Mouse (Mus musculus) heart, embryonic 15.5 days (tissue): ENCODE measurements around the gene Actg1. TPM values are rescaled to one million over a fixed set of nuclear protein-coding genes. Genes with fewer than 3 reads are reported as not detected.

Source experiments
- ATAC-seq: fragments of 200-750 bp; cut with Nextera tagmentation; replicated peaks from 2 replicates; pipeline ENCODE4 v1.8.0; 2017; ENCODE audit warnings: low read depth, moderate TSS enrichment; ENCODE audit not compliant: insufficient number of reproducible peaks, insufficient read depth, low FRiP score
- H3K27ac ChIP-seq: fragments of 300-500 bp; sonication (generic); 2 replicates; pipeline ENCODE4 v1.5.1; 2015; ENCODE audit warnings: mild to moderate bottlenecking, inconsistent platforms
- H3K27me3 ChIP-seq: fragments of 300-500 bp; sonication (generic); 2 replicates; pipeline ENCODE4 v1.6.1; 2015; ENCODE audit warnings: inconsistent platforms
- H3K36me3 ChIP-seq: fragments of 300-500 bp; sonication (generic); 2 replicates; pipeline ENCODE4 v1.6.1; 2015; ENCODE audit warnings: mild to moderate bottlenecking, inconsistent platforms
- H3K4me1 ChIP-seq: fragments of 300-500 bp; sonication (generic); replicated peaks from 2 replicates; pipeline ENCODE4 v1.6.1; 2015; ENCODE audit warnings: inconsistent platforms
- H3K4me2 ChIP-seq: fragments of 300-500 bp; sonication (generic); 2 replicates; pipeline ENCODE4 v1.6.1; 2015; ENCODE audit warnings: inconsistent platforms, mild to moderate bottlenecking, moderate library complexity
- H3K4me3 ChIP-seq: fragments of 300-500 bp; sonication (generic); 2 replicates; pipeline ENCODE4 v1.5.1; 2015; ENCODE audit warnings: mild to moderate bottlenecking, inconsistent platforms
- H3K9ac ChIP-seq: fragments of 300-500 bp; sonication (generic); 2 replicates; pipeline ENCODE4 v1.6.1; 2015; ENCODE audit warnings: mild to moderate bottlenecking, inconsistent platforms
- H3K9me3 ChIP-seq: fragments of 300-500 bp; sonication (generic); replicated peaks from 2 replicates; pipeline ENCODE4 v1.6.1; 2016; ENCODE audit warnings: inconsistent platforms
- WGBS: fragments of 180-500 bp; shearing (Covaris S2); methylation state at CpG from one replicate; pipeline ENCODE4 v1.1.7; 2015; ENCODE audit warnings: mixed read lengths; 5-methylcytosine and 5-hydroxymethylcytosine counted together
- polyA plus RNA-seq: library from polyadenylated mRNA; unstranded; fragments of >200 nt; fragmentation: Nextera tagmentation; extraction: Ambion mirVana; gene quantifications from 2 replicates; pipeline ENCODE4 v1.2.1, GENCODE M21; 2015

Actg1 gene
- polyA plus RNA-seq, 1 experiment from 2014 or later = 921 TPM

DNA sequence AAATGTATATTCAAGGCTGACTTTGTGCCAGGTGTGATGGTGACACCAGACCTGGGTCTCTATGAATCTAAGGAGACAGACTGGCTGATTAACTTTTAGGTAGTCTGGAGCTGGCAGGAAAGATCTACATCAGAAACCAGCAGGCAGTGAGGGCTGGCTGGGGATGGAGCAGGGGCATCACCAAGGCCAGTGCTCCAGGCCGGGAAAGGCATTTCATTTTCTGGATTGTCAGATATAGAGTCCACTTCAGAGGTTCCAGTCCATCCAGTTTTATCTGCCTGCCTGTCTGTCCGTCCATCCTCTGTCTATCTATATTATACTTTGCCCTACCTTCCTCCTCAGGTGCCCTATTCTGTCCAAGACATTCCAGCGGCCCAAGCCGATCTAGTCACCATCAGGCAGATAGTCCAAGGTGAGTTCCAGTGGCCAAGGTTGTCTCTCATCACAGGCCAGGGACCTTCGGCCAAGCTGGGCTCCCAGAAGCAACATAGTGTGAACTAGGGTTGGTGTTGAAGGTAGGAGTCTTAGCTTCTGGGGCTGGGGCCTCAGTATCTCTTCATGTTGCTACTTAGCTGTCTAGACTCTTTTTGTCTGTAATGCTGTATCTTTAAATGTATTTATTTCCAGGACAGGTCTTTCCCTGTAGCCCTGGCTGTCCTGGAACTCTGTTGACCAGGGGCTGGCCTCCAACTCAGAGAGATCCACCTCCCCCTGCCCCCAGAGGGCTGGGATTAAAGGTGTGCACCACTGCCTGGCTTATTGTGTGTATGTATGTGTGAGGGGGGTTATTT, 4.6 kb downstream of the Actg1 start:
- 40% methylated on average over 5 of the region's 5 CpGs for WGBS
- peaks cover 6% of the 10 kb centered on the region; the same call in 1 of the 2 replicates for H3K36me3 ChIP-seq
- H3K27me3 ChIP-seq = no peaks in the 10 kb centered on the region
- H3K9ac ChIP-seq = no peak overlapping the region
- H3K4me2 ChIP-seq = no peak overlapping the region
- H3K27ac ChIP-seq = peak overlapping the region; percentile 66
- no peak overlapping the region for H3K4me3 ChIP-seq
- H3K9me3 ChIP-seq = no peaks in the 10 kb centered on the region
- no peak for ATAC-seq
- peaks cover 8% of the 10 kb centered on the region for H3K4me1 ChIP-seq

DNA sequence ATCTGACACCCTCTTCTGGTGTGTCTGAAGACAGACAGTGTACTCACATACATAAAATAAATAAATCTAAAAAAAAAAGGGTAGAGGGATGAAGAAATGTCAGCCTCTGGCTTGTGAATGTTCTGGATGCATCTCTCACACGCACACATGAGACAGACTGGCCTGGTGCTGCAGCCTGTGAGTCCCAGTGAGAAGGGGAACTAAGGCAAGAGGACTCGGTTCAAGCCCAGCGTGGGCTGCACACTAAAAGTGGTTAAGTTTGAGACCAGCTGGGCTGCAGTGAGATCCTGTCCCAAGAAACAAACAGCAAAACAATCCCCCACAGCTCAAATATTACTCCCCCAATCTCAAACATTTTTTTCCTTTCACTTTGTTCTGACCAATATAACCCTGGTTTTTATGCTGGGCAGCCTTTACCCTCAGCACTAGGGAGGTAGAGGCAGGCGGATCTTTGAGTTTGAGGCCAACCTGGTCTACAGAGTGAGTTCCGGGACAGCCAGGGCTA, 5.6 kb downstream of the Actg1 start:
- Histone ChIP-seq H3K4me2 (no peak overlapping the region), H3K9ac (no peak overlapping the region), H3K36me3 (peaks cover 6% of the 10 kb centered on the region; the same call in 1 of the 2 replicates), H3K4me3 (no peak overlapping the region), H3K9me3 (no peaks in the 10 kb centered on the region), H3K27me3 (no peaks in the 10 kb centered on the region), H3K4me1 (peaks cover 8% of the 10 kb centered on the region), H3K27ac (no peak overlapping the region)
- no peak for ATAC-seq
- 89% methylated on average over 5 of the region's 5 CpGs for WGBS

DNA sequence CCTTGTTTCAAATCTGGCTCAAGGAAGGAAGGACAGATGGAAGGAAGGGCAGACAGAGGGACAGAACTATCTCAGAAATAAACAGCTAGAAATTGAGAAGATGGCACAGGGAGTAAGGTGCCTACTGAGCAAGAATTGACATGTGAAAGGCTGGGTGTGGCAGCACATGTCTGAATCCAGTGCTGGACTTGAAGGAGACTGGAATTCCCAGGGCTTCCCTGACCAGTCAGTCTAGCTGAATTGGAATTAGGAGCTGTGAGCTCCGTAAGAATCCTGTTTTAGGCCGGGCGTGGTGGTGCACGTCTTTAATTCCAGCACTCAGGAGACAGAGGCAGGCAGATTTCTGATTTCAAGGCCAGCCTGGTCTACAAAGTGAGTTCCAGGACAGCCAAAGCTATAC, 6.7 kb downstream of the Actg1 start:
- Histone ChIP-seq H3K27me3 (no peaks in the 10 kb centered on the region), H3K4me1 (peaks cover 8% of the 10 kb centered on the region), H3K36me3 (peaks cover 6% of the 10 kb centered on the region; the same call in 1 of the 2 replicates), H3K9ac (no peak overlapping the region), H3K9me3 (no peaks in the 10 kb centered on the region), H3K4me2 (no peak overlapping the region), H3K4me3 (no peak overlapping the region), H3K27ac (no peak overlapping the region)
- no peak for ATAC-seq
- WGBS = 92% methylated on average over 4 of the region's 4 CpGs

DNA sequence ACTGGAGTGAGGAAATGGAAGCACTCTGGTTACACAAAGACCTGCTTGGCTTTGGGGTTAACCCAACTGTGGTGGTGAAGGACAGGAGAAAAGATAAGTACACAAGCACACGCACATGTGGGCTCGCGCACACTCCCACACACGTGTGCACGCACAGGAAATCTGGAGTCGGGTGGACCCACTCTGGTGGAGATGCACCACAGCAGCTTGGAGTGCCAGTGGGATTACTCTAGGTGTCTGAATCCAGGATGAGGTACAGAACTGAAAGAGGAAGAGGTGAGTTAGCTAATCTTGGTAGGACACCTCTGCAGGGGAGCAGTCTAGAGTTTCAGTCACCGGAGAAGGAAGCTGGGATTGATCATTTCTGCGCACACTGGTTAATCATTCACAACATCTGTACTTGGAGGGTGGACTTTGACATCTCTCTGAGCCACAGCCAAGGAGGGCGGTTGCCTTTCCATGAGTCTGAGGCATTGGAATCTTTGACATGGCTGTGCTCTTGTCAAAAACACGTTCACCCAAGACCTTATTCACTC, 8.3 kb downstream of the Actg1 start:
- 81% methylated on average over 10 of the region's 10 CpGs for WGBS
- Histone ChIP-seq H3K27me3 (no peaks in the 10 kb centered on the region), H3K4me3 (no peak overlapping the region), H3K27ac (no peak overlapping the region), H3K9ac (no peak overlapping the region), H3K36me3 (peaks cover 1% of the 10 kb centered on the region; the same call in 1 of the 2 replicates), H3K9me3 (no peaks in the 10 kb centered on the region), H3K4me1 (peaks cover 3% of the 10 kb centered on the region), H3K4me2 (no peak overlapping the region)
- ATAC-seq = no peak

DNA sequence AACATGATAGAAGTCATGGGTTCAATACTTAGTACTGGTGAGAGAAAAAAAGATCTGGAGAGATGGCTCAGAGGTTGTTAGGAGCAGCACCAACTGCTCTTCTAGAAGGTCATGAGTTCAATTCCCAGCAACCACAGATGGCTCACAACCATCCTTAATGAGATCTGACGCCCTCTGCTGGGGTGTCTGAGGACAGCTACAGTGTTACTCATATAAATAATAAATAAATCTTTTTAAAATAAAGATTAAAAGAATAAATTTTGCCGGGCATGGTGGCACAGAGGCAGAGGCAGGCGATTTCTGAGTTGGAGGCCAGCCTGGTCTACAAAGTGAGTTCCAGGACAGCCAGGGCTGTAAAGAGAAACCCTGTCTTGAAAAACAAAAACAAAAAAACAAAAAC, 9.6 kb downstream of the Actg1 start:
- no peaks in the 10 kb centered on the region for H3K36me3 ChIP-seq
- H3K27ac ChIP-seq = no peak overlapping the region
- no peaks in the 10 kb centered on the region; the same call in 1 of the 2 replicates for H3K4me1 ChIP-seq
- no peaks in the 10 kb centered on the region for H3K27me3 ChIP-seq
- no peak overlapping the region for H3K9ac ChIP-seq
- no peak for ATAC-seq
- 71% methylated on average over 3 of the region's 3 CpGs for WGBS
- H3K4me2 ChIP-seq = no peak overlapping the region
- no peaks in the 10 kb centered on the region for H3K9me3 ChIP-seq
- no peak overlapping the region for H3K4me3 ChIP-seq

DNA sequence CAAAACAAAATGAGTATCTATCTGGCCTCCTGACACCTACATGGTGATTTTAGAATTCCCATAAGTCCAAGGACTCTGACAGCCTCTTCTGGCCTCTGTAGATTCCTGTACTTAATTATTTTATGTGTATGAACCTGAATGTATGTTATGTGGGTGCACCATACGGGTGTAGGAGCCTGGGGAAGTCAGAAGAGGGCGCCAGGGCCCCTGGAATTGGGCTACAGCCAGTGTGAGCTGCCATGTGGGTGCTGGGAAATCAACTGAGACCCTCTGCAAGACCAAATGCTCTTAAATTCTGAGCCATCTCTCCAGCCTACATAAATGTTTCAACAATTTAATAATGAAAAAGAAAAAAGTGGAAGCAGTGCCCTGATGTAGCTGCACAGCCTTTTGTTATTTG, 10.9 kb downstream of the Actg1 start:
- Histone ChIP-seq H3K4me1 (no peaks in the 10 kb centered on the region), H3K4me3 (no peak overlapping the region), H3K36me3 (no peaks in the 10 kb centered on the region), H3K27me3 (no peaks in the 10 kb centered on the region), H3K4me2 (no peak overlapping the region), H3K9me3 (no peaks in the 10 kb centered on the region), H3K27ac (no peak overlapping the region), H3K9ac (no peak overlapping the region)
- 35% methylated on average over 2 of the region's 2 CpGs for WGBS
- ATAC-seq = no peak

DNA sequence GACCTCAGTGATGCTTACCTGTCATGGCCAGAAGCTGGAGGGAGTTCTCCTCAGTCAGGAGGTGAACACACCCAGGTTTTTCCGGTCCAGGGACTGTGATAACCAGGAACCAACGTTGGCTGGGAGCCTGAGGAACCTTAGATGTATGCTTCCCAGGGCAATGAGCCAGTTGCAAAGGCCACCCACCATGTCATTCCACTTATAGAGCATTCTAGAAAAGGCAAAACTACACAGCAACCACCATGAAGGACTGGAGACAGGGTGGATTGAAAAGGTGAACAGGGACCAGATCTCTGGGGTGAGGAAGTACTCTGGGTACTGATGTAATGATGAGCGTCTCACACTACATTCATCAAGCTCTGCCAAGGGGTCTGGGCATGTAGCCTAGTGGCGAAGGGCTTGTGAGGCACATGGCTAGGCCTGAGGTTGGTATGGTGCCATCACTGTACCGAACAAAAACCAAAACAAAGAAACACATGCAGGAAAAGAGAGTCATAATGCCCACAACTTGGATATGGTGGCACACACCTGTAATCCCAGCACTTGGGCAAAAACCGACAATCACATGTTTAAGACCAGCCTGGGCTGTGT, 12.8 kb downstream of the Actg1 start:
- 72% methylated on average over 6 of the region's 6 CpGs for WGBS
- H3K4me3 ChIP-seq = no peak overlapping the region
- H3K27me3 ChIP-seq = no peaks in the 10 kb centered on the region
- no peaks in the 10 kb centered on the region for H3K4me1 ChIP-seq
- ATAC-seq = no peak
- H3K27ac ChIP-seq = no peak overlapping the region
- H3K36me3 ChIP-seq = no peaks in the 10 kb centered on the region
- H3K9ac ChIP-seq = no peak overlapping the region
- H3K9me3 ChIP-seq = no peaks in the 10 kb centered on the region
- H3K4me2 ChIP-seq = no peak overlapping the region

DNA sequence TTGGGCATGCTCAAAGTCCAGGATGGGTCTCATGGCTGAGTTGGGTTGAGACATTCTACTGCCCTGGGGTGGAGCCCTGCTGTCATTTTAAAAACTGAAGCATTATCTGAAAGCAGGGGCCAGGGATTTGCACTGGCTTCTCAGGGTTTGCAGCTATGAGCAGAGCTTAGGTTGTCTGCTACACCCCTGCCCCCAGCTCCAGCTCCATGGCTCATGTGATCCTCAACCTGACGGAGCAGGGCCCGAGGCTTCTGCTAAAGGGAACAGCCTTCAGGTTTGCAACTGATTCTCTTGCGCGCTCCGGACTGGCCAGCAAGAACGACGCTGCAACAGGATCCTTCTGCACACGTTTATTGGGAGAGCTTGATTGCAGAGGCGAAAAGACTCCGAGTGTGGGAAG, 28.2 kb downstream of the Actg1 start:
- ATAC-seq = no peak
- Histone ChIP-seq H3K4me1 (peaks cover 16% of the 10 kb centered on the region), H3K36me3 (no peaks in the 10 kb centered on the region), H3K27me3 (no peaks in the 10 kb centered on the region), H3K4me2 (no peak overlapping the region), H3K27ac (no peak overlapping the region), H3K4me3 (no peak overlapping the region), H3K9ac (no peak overlapping the region), H3K9me3 (no peaks in the 10 kb centered on the region)
- 94% methylated on average over 10 of the region's 10 CpGs for WGBS

DNA sequence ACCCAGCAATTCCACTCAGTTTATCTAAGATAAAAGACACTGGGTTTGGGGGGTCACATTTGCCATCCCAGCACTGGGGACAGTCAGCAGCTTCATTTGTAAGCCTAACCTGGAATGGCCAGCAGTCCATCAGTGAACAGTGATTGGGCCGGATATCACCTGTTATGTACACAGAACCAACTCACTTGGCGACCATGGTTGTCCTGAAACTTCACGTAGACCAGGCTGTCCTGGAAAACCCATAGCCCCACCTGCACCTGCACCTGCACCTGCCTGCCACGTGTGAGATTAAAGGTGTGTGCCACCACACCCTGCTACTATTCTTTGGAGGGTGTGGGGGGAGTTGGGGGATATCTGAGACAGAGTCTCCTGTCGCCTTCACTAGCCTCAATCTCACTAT, 29.0 kb downstream of the Actg1 start:
- ATAC-seq = no peak
- WGBS = 86% methylated on average over 5 of the region's 5 CpGs
- no peak overlapping the region for H3K9ac ChIP-seq
- H3K4me1 ChIP-seq = peaks cover 23% of the 10 kb centered on the region
- no peak overlapping the region for H3K4me3 ChIP-seq
- no peaks in the 10 kb centered on the region for H3K36me3 ChIP-seq
- no peaks in the 10 kb centered on the region for H3K27me3 ChIP-seq
- no peak overlapping the region for H3K27ac ChIP-seq
- no peak overlapping the region for H3K4me2 ChIP-seq
- H3K9me3 ChIP-seq = no peaks in the 10 kb centered on the region

DNA sequence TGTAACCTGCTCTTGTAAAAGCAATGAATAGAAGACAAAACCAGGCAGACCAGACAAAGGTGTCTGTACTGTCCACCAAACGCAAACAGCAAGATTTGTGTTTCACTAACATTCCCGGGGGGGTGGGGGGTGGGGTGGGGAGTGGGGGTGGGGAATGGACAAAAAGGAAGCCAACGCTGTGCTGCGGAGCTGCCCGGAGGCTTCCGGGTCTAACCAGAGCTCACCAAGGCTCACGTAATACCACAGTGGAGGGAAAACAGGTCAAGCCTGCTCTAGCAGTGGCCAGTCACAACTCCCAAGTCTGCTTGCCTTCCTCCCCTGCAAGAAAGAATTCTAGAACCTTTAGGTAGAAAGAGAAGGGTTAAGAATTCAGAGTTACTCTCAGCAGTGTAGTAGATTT, 30.9 kb downstream of the Actg1 start:
- no peak overlapping the region for H3K4me3 ChIP-seq
- H3K9ac ChIP-seq = peak overlapping the region; percentile 65; the same call in 1 of the 2 replicates
- H3K27ac ChIP-seq = peak overlapping the region; percentile 100
- 66% methylated on average over 7 of the region's 7 CpGs for WGBS
- H3K9me3 ChIP-seq = no peaks in the 10 kb centered on the region
- H3K27me3 ChIP-seq = no peaks in the 10 kb centered on the region
- H3K36me3 ChIP-seq = no peaks in the 10 kb centered on the region
- peak overlapping the region; percentile 88 for H3K4me2 ChIP-seq
- ATAC-seq = no peak
- peaks cover 28% of the 10 kb centered on the region for H3K4me1 ChIP-seq

DNA sequence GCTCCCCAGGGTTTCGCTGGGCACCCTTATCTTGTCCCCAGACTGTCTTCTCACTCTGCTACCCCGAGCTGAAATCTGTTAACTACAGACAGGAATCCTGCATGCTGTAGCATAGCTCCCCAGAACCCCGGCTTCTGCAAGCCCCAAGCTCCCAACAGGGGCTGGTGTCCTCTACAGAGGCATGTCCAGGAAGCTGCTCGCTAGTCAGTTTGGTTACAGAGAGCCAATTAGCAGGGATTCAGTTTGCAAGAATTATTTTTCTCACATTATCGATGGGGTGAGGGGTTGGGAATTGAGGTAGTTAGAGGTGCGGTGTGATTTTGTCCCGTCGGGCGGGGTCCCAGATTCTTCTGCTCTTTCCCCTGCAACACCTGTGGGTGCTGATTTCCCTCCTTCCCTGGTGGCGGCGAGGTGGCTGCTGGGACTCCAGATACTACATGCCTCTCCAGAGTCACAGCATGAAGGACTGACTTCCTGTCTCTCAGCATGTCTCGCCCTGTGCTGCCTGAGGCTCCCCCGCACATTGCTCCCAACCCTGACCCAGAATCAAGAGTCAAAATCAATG, 31.6 kb downstream of the Actg1 start:
- Histone ChIP-seq H3K36me3 (no peaks in the 10 kb centered on the region), H3K9ac (peak overlapping the region; percentile 65), H3K4me2 (peak overlapping the region; percentile 88), H3K27me3 (no peaks in the 10 kb centered on the region), H3K9me3 (no peaks in the 10 kb centered on the region), H3K4me1 (peaks cover 30% of the 10 kb centered on the region), H3K27ac (peak overlapping the region; percentile 100), H3K4me3 (peak overlapping the region; percentile 58)
- WGBS = 7% methylated on average over 13 of the region's 13 CpGs
- peak; percentile 24; the same call in 1 of the 2 replicates for ATAC-seq
